ENCODE assay signal across 26 mouse cellular contexts in genomic region chr9:41852099-41852498, GRCm38 (mm10).
A peak's percentile ranks its signal among the peaks of the same experiment; 100 is the strongest.
DNase-seq lines count a peak whose midpoint lies in the region; ATAC-seq and TF ChIP-seq lines count a peak whose summit lies in the region.
"Had no signal": no experiment of that assay in that cellular context is flagged by ENCODE, and none has a peak within 500 bp of the region (broad histone marks: within the 10 kb centered on the region; RNA-seq: fewer than 3 reads in every experiment).

No protein-coding gene starts in this region.

- ATAC-seq in kidney, embryonic 14.5 days (ENCODE audit: low FRiP score, low TSS enrichment) = no peak
- peak; percentile 65; the same call in 1 of the 2 replicates for ATAC-seq in stomach, embryonic 14.5 days (ENCODE audit: insufficient number of reproducible peaks, insufficient read depth, low FRiP score, low read depth)
- no peak for ATAC-seq in stomach, postnatal 0 days (ENCODE audit: low FRiP score, low TSS enrichment)
- ATAC-seq in limb, embryonic 14.5 days (ENCODE audit: low FRiP score, low read depth) = peak; percentile 84
- ATAC-seq in stomach, embryonic 16.5 days (ENCODE audit: insufficient read depth, low FRiP score) = peak; percentile 80
- no peak for ATAC-seq in neural tube, embryonic 15.5 days (ENCODE audit: low FRiP score)
- ATAC-seq: activated CD4-positive, CD25-positive, alpha-beta regulatory T cell, adult 4 months; CD4-positive, CD25-positive, alpha-beta regulatory T cell, adult 4 months; forebrain, embryonic 13.5 days; forebrain, postnatal 0 days had no signal

- H3K4me1 ChIP-seq in kidney, adult 2 months (ENCODE audit: control insufficient read depth, insufficient read depth, low read length) = no peaks in the 10 kb centered on the region
- H3K4me1 ChIP-seq in kidney, embryonic 14.5 days (ENCODE audit: control insufficient read depth, insufficient read depth, low read length) = peaks cover 3% of the 10 kb centered on the region; the same call in 1 of the 2 replicates
- peaks cover under 1% of the 10 kb centered on the region; the same call in 1 of the 2 replicates for H3K4me1 ChIP-seq in stomach, embryonic 14.5 days (ENCODE audit: control insufficient read depth, insufficient read depth, low read length)
- H3K4me1 ChIP-seq in stomach, postnatal 0 days (replicated peaks; ENCODE audit: control insufficient read depth, insufficient read depth) = no peaks in the 10 kb centered on the region
- peaks cover 17% of the 10 kb centered on the region for H3K4me1 ChIP-seq in limb, embryonic 14.5 days (ENCODE audit: control insufficient read depth, insufficient read depth, low read length)
- H3K4me1 ChIP-seq in stomach, embryonic 16.5 days (ENCODE audit: control insufficient read depth, insufficient read depth, low read length) = no peaks in the 10 kb centered on the region
- H3K4me1 ChIP-seq in neural tube, embryonic 15.5 days = peaks cover 9% of the 10 kb centered on the region
- H3K4me1 ChIP-seq: heart, embryonic 12.5 days; hindbrain, embryonic 12.5 days; hindbrain, embryonic 15.5 days had no signal

- TF ChIP-seq CTCF in kidney, adult 2 months (conservative IDR thresholded peaks at IDR 0.05; ENCODE audit: insufficient read depth, insufficient read length, low read depth, low read length) = no peak
- no peak for TF ChIP-seq CTCF in stomach, postnatal 0 days (IDR thresholded peaks at IDR 0.05; ENCODE audit: low read depth)

- no peak overlapping the region for H3K4me3 ChIP-seq in kidney, adult 2 months (ENCODE audit: insufficient read depth, low read depth, low read length)
- H3K4me3 ChIP-seq in kidney, embryonic 14.5 days (ENCODE audit: low read length) = no peak overlapping the region
- no peak overlapping the region for H3K4me3 ChIP-seq in stomach, embryonic 14.5 days (ENCODE audit: low read depth, low read length)
- no peak overlapping the region for H3K4me3 ChIP-seq in stomach, postnatal 0 days (ENCODE audit: low read depth, low read length)
- H3K4me3 ChIP-seq in limb, embryonic 14.5 days (replicated peaks; ENCODE audit: low read length) = no peak overlapping the region
- no peak overlapping the region for H3K4me3 ChIP-seq in stomach, embryonic 16.5 days (replicated peaks; ENCODE audit: low read length)
- H3K4me3 ChIP-seq in neural tube, embryonic 15.5 days (replicated peaks) = no peak overlapping the region
- H3K4me3 ChIP-seq: embryonic facial prominence, embryonic 12.5 days; forebrain, embryonic 10.5 days; forebrain, embryonic 13.5 days; gastrocnemius, adult 2 months; heart, embryonic 12.5 days; hindbrain, embryonic 12.5 days; hindbrain, embryonic 15.5 days had no signal

- H3K27ac ChIP-seq in kidney, adult 2 months (ENCODE audit: insufficient read depth, low read depth, low read length) = no peak overlapping the region
- no peak overlapping the region for H3K27ac ChIP-seq in kidney, embryonic 14.5 days (ENCODE audit: low read depth, low read length)
- H3K27ac ChIP-seq in stomach, embryonic 14.5 days (ENCODE audit: low read length) = peak overlapping the region; percentile 55; the same call in 1 of the 2 replicates
- H3K27ac ChIP-seq in stomach, postnatal 0 days (replicated peaks) = no peak overlapping the region
- H3K27ac ChIP-seq in limb, embryonic 14.5 days (replicated peaks; ENCODE audit: low read depth, low read length) = peak overlapping the region; percentile 39; the same call in 1 of the 2 replicates
- H3K27ac ChIP-seq in stomach, embryonic 16.5 days (ENCODE audit: low read length) = peak overlapping the region; percentile 15; the same call in 1 of the 2 replicates
- H3K27ac ChIP-seq in neural tube, embryonic 15.5 days (replicated peaks) = no peak overlapping the region
- H3K27ac ChIP-seq: embryonic facial prominence, embryonic 12.5 days; forebrain, embryonic 10.5 days; forebrain, embryonic 13.5 days; gastrocnemius, adult 2 months; hindbrain, embryonic 12.5 days; hindbrain, embryonic 15.5 days had no signal

- DNase-seq in kidney, adult 2 months = peak; percentile 10
- no peak for DNase-seq in stomach, postnatal 0 days (ENCODE audit: low spot score)
- DNase-seq in limb, embryonic 14.5 days (ENCODE audit: low spot score) = peak; percentile 71
- DNase-seq in cerebellum, adult 18-20 months = no peak
- DNase-seq: adrenal gland, adult 8-10 months; adrenal gland, postnatal 25 days; cerebellum, adult 11-12 months; cerebellum, adult 9-10 months; cerebellum, postnatal 14 days; forebrain, postnatal 0 days; gastrocnemius, adult 2 months; gastrocnemius, postnatal 25 days; heart, adult 18-20 months; heart, postnatal 14 days had no signal

- TF ChIP-seq EP300 in stomach, postnatal 0 days (optimal IDR thresholded peaks at IDR 0.05) = no peak

- no peak for TF ChIP-seq POLR2A in kidney, adult 2 months (IDR thresholded peaks at IDR 0.05; ENCODE audit: low read depth, low read length)
- TF ChIP-seq POLR2A in limb, embryonic 14.5 days (IDR thresholded peaks at IDR 0.05; ENCODE audit: borderline replicate concordance, extremely low read depth, insufficient read depth, insufficient read length) = no peak

- H3K4me2 ChIP-seq in kidney, embryonic 14.5 days (replicated peaks; ENCODE audit: low read depth, low read length) = no peak overlapping the region
- no peak overlapping the region for H3K4me2 ChIP-seq in stomach, embryonic 14.5 days (replicated peaks; ENCODE audit: low read depth, low read length)
- H3K4me2 ChIP-seq in stomach, postnatal 0 days (replicated peaks; ENCODE audit: low read depth) = no peak overlapping the region
- no peak overlapping the region for H3K4me2 ChIP-seq in limb, embryonic 14.5 days (replicated peaks; ENCODE audit: low read depth, low read length, severe bottlenecking)
- no peak overlapping the region for H3K4me2 ChIP-seq in stomach, embryonic 16.5 days (ENCODE audit: low read depth, low read length)
- no peak overlapping the region for H3K4me2 ChIP-seq in neural tube, embryonic 15.5 days
- H3K4me2 ChIP-seq: embryonic facial prominence, embryonic 12.5 days; forebrain, embryonic 13.5 days; heart, embryonic 12.5 days; hindbrain, embryonic 12.5 days; hindbrain, embryonic 15.5 days had no signal

- 69% methylated on average over 1 of the region's 1 CpGs for WGBS in kidney, adult 2 months
- whole genome bisulfite sequencing in kidney, embryonic 14.5 days = 62% methylated on average over 1 of the region's 1 CpGs
- 38% methylated on average over 1 of the region's 1 CpGs for WGBS in stomach, embryonic 14.5 days
- 62% methylated on average over 1 of the region's 1 CpGs for WGBS in stomach, postnatal 0 days
- WGBS in limb, embryonic 14.5 days = 26% methylated on average over 1 of the region's 1 CpGs
- 35% methylated on average over 1 of the region's 1 CpGs for WGBS in stomach, embryonic 16.5 days
- 88% methylated on average over 1 of the region's 1 CpGs for WGBS in neural tube, embryonic 15.5 days

- no peaks in the 10 kb centered on the region for H3K36me3 ChIP-seq in kidney, adult 2 months (ENCODE audit: control insufficient read depth, insufficient read depth, low read length)
- H3K36me3 ChIP-seq in kidney, embryonic 14.5 days (ENCODE audit: control insufficient read depth, insufficient read depth, low read length) = no peaks in the 10 kb centered on the region
- no peaks in the 10 kb centered on the region for H3K36me3 ChIP-seq in stomach, embryonic 14.5 days (ENCODE audit: control insufficient read depth, insufficient read depth, low read length)
- no peaks in the 10 kb centered on the region for H3K36me3 ChIP-seq in stomach, postnatal 0 days (ENCODE audit: control insufficient read depth, insufficient read depth, low read length)
- H3K36me3 ChIP-seq in limb, embryonic 14.5 days (ENCODE audit: control insufficient read depth, insufficient read depth, low read length) = no peaks in the 10 kb centered on the region; the same call in 1 of the 2 replicates
- no peaks in the 10 kb centered on the region for H3K36me3 ChIP-seq in stomach, embryonic 16.5 days (ENCODE audit: control insufficient read depth, insufficient read depth, low read length)
- H3K36me3 ChIP-seq in neural tube, embryonic 15.5 days = no peaks in the 10 kb centered on the region
- H3K36me3 ChIP-seq: embryonic facial prominence, embryonic 12.5 days; forebrain, embryonic 10.5 days; heart, embryonic 12.5 days; hindbrain, embryonic 12.5 days; hindbrain, embryonic 15.5 days had no signal

- no peak overlapping the region for H3K9ac ChIP-seq in kidney, embryonic 14.5 days (ENCODE audit: low read depth, low read length)
- no peak overlapping the region for H3K9ac ChIP-seq in stomach, embryonic 14.5 days (replicated peaks; ENCODE audit: low read depth, low read length)
- no peak overlapping the region for H3K9ac ChIP-seq in stomach, postnatal 0 days (ENCODE audit: low read length)
- H3K9ac ChIP-seq in limb, embryonic 14.5 days (ENCODE audit: low read depth, low read length, severe bottlenecking) = no peak overlapping the region
- H3K9ac ChIP-seq in stomach, embryonic 16.5 days (ENCODE audit: low read length) = no peak overlapping the region
- H3K9ac ChIP-seq in neural tube, embryonic 15.5 days (replicated peaks) = no peak overlapping the region
- H3K9ac ChIP-seq: embryonic facial prominence, embryonic 12.5 days; forebrain, embryonic 13.5 days; forebrain, postnatal 0 days; heart, embryonic 12.5 days; hindbrain, embryonic 12.5 days; hindbrain, embryonic 15.5 days had no signal

- H3K9me3 ChIP-seq in kidney, embryonic 14.5 days (ENCODE audit: control insufficient read depth, low read length) = no peaks in the 10 kb centered on the region
- H3K9me3 ChIP-seq in stomach, embryonic 14.5 days (ENCODE audit: control insufficient read depth, low read depth, low read length) = no peaks in the 10 kb centered on the region
- H3K9me3 ChIP-seq in stomach, postnatal 0 days (ENCODE audit: control insufficient read depth, low read length) = no peaks in the 10 kb centered on the region
- no peaks in the 10 kb centered on the region for H3K9me3 ChIP-seq in limb, embryonic 14.5 days (ENCODE audit: control insufficient read depth, low read length)
- no peaks in the 10 kb centered on the region for H3K9me3 ChIP-seq in stomach, embryonic 16.5 days (replicated peaks; ENCODE audit: control insufficient read depth, low read length)
- H3K9me3 ChIP-seq in neural tube, embryonic 15.5 days (replicated peaks) = no peaks in the 10 kb centered on the region
- H3K9me3 ChIP-seq: embryonic facial prominence, embryonic 12.5 days; forebrain, embryonic 10.5 days; forebrain, embryonic 13.5 days; heart, embryonic 12.5 days; hindbrain, embryonic 12.5 days; hindbrain, embryonic 15.5 days had no signal

- no peaks in the 10 kb centered on the region for H3K27me3 ChIP-seq in kidney, adult 2 months (replicated peaks; ENCODE audit: control insufficient read depth, insufficient read depth, low read length)
- no peaks in the 10 kb centered on the region for H3K27me3 ChIP-seq in kidney, embryonic 14.5 days (ENCODE audit: control insufficient read depth, insufficient read depth, low read length)
- no peaks in the 10 kb centered on the region for H3K27me3 ChIP-seq in stomach, embryonic 14.5 days (ENCODE audit: control insufficient read depth, insufficient read depth, low read length)
- no peaks in the 10 kb centered on the region for H3K27me3 ChIP-seq in stomach, postnatal 0 days (ENCODE audit: control insufficient read depth, insufficient read depth, low read length)
- H3K27me3 ChIP-seq in limb, embryonic 14.5 days (ENCODE audit: control insufficient read depth, insufficient read depth, low read length) = no peaks in the 10 kb centered on the region
- no peaks in the 10 kb centered on the region for H3K27me3 ChIP-seq in stomach, embryonic 16.5 days (ENCODE audit: control insufficient read depth, insufficient read depth, low read length)
- no peaks in the 10 kb centered on the region for H3K27me3 ChIP-seq in neural tube, embryonic 15.5 days (replicated peaks)
- H3K27me3 ChIP-seq: embryonic facial prominence, embryonic 12.5 days; heart, embryonic 12.5 days; hindbrain, embryonic 12.5 days; hindbrain, embryonic 15.5 days had no signal

Comparison
In these comparisons a context has a peak if more than half of its experiments do, and no peak if none do; other contexts are left out.
1. H3K27ac ChIP-seq: peak in stomach, embryonic 14.5 days (single experiment), limb, embryonic 14.5 days (single experiment) and stomach, embryonic 16.5 days (single experiment); none in kidney, adult 2 months (single experiment), kidney, embryonic 14.5 days (single experiment), stomach, postnatal 0 days (single experiment) and neural tube, embryonic 15.5 days (single experiment).
2. ATAC-seq: peak in stomach, embryonic 14.5 days (single experiment), limb, embryonic 14.5 days (single experiment) and stomach, embryonic 16.5 days (single experiment); none in kidney, embryonic 14.5 days (single experiment), stomach, postnatal 0 days (single experiment) and neural tube, embryonic 15.5 days (single experiment).
3. DNase-seq: peak in kidney, adult 2 months (single experiment) and limb, embryonic 14.5 days (single experiment); none in stomach, postnatal 0 days (single experiment) and cerebellum, adult 18-20 months (0 of 2).